Mouse (Mus musculus) embryo, embryonic 9.5 days (tissue): ENCODE measurements around the gene Mknk2.

Experiments
- DNase-seq: peaks from one replicate; pipeline ENCODE4 v3.0.0-alpha.2; 2017; ENCODE audit errors: extremely low spot score

Mknk2 gene

DNA sequence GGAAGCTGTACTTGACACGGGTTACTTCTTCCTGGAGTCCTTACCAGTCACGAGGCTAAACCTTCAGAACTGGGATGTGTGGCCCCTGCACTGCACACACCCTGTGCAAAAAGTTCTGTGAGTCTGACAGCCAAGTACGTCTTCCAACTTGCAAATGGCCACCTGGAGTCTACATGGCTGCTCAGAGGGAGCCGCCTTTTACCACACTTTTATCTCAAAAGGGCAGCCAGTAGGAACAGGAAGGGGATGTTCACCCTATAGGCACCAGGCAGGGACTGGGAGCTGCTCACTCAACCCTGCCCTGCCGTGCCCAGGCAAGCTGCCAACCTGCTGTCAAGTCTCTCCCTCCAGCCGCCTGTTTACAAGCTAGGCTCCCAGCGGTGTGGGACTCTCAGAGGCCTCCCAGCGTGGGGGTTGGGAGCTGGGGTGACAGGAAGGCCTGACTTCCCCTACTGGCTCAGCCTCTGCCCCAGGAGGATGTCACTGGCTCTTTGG, at the start of gene Mknk2:
TSS of gene Mknk2 (minus strand) at position 171 of the 495 bp plus-strand sequence.
- no peak for DNase-seq

DNA sequence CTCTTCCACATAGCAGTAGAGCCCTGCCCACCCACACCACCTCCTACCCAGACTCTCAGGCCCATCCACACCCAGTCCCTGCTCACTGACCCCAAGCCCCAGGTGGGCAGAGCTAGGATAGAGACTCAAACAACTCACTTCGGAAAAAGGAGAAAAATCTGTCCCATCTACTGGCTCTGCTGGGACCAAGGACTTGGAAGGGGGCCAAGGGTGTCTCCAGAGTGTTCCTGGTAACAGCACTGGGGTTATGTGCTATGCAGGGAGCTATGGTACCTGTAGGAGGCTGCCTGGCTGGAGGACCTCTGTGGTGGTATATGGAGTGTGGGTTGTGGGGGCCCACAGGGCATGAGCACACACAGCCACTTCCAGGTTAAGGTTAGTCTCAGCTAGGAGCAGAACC, 39.4 kb upstream of the Mknk2 start:
- DNase-seq: no peak

DNA sequence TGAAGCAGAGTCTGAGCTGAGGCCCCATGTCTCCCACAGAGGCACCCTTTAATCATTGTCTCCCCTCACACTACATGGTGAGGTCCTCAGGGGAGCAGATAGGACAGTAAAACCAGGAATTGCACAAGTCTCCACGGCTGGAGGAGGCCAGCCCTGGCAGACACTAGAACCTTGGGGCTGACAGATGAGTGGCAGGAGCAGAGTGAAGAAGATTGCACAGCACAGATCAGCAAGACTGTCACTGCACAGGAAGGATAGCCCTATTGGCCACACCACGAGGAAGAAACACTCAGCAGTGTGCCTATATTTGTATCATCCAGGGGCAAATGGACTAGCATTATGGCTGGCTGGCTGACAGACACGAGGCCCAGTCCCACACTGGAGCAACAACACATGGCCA, 32.9 kb upstream of the Mknk2 start:
- no peak for DNase-seq

DNA sequence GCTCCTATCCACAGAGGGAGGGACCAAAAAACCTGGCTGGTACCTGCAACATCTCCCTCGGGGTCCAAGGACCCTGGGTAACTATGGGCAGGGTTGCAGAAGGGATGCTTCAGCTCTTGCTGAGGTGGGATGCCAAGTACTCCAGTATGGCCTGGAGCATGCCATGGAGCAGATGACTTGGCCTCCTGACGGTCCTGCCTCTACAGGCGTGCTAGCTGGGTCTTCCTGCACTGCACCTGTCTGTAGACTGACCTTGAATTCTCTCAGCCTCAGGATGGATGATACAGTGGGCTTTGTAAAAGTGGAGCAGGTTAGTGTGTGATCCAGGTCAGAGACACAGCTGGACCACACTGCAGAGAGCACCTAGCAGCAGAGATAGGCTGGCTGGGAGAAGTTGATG, 27.6 kb upstream of the Mknk2 start:
- no peak for DNase-seq

DNA sequence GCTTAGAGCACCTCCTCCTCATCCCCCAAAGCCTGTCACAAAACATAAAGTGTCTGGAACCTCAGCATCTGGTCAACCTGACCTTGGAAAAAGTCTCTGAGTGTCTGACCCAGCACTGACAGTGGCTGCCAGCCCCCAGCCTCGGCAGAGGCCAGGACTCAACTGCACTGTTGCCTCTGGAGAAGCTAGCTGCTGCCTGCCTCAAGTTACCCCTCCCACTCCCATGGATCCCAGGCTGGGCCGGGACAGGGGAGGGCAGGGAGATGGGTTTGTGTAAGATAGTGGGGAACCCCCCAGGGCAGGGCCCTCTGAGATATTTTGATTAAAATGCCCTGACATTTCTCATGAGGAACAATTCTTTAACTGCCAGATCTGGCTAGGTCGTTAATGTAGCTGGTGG, 27.1 kb upstream of the Mknk2 start:
- no peak for DNase-seq

DNA sequence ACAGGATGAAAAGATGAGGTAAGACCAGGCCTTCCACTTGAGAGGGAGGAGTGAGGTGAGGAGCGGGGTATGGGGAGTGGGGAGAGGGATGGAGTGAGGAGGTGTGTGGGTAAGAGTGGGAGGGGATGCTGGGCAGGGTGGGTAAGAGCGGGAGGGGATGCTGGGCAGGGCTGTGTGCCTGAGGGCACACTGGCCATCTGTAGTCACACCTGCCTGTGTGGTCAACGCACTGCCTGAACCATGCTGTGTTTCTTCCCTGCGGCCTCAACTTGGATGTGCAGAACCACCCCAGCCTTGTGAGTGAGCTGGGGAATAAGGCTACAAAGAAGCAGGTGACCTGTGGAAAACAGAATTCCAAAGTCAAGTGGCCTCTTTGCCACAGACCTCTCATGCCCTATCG, 26.5 kb upstream of the Mknk2 start:
- DNase-seq: no peak

DNA sequence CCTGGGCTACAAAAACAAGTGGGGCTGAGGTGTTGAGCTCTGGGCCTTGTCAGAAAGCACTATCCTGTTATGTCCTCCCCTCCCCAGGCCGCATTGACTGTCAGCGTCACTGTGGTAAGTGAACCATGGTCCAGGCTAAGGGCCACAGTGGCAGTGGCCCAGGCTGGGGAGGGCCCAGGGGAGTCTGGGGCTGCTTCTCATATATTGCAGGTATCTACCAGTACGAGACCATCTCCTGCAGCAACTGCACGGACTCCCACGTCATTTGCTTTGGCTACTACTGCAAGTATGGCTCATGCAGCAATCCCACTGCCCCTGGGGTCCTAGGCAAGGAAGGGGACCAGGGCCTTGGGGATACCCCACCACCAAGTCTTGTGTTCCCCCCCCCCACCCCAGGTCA, 25.7 kb upstream of the Mknk2 start:
- DNase-seq: no peak

DNA sequence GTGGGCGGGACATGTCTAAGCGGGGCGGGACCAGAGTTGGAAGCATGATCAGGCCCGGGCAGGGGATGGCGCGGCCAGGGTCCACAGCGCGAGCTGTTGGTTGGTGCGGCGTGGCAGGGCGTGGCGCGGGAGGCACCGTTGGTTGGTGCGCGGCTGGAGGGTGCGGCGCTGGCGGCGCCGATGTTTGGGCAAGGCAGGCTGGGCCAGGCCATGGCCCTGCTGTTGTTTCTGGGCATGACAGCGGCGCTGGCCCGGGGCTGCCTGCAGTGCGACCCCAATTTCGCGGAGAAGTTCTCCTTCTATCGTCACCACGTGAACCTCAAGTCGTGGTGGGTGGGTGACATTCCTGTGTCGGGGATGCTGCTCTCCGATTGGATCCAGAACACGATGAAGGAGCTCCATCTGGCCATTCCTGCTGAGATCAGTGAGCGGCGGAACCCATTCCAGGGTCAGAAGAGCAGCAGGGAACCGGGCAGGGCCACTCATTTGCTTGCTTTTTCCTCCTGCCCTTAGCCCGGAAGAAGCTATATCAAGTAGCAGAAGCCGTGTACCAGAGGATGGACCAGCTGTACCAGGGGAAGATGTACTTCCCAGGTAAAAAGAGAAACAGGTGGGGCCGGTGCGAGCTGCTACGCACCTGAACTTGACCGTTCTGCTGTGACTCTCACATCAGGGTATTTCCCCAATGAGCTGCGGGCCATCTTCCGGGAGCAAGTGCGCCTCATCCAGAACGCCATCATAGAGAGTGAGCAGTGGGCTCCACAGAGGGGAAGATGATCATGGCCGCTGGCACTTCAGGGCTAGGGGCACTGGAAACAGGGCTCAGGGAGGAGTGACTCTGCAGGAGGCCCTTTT, 24.9 kb upstream of the Mknk2 start:
- peak; percentile 94 for DNase-seq

DNA sequence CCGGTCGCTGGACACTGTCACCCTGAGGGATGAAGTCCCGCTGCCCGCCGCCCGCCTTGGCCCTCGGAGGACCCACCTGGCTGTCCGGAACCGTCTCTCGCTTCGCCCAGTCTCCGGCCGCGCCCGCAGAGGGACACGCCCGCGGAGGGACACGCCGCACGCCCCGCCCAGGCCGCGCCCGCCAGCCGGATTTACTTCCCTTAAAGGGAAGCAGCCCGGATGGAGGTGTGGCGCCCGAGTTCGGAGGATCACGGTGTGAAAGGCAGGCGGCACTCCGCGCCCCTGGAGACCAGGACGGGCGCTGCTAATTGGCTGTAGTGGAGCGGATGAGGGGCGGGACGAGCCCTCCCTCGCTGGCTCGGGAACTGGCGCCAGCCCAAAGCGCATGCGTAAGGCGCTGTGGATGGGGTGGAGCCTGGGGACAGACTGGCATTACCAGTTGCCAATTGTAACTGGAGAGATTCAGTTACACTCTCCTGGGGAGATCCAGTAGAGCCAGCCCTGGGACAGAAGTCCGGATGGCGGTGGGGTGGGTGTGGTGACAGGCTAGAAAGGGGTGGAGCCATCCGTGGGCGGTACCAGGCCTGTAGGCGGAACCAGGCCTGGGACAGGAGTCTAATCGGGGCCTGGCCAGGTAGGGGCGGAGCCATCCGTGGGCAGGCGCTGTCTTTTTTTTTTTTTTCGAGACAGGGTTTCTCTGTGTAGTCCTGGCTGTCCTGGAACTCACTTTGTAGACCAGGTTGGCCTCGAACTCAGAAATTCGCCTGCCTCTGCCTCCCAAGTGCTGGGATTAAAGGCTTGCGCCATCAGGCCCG, 24.0 kb upstream of the Mknk2 start, which contains the start of the genes Mob3a and Izumo4:
TSS of gene Mob3a (minus strand) at position 257 of the 815 bp plus-strand sequence.
TSS of gene Izumo4 (plus strand) at position 464 of the 815 bp plus-strand sequence.
- peak; percentile 99 for DNase-seq

DNA sequence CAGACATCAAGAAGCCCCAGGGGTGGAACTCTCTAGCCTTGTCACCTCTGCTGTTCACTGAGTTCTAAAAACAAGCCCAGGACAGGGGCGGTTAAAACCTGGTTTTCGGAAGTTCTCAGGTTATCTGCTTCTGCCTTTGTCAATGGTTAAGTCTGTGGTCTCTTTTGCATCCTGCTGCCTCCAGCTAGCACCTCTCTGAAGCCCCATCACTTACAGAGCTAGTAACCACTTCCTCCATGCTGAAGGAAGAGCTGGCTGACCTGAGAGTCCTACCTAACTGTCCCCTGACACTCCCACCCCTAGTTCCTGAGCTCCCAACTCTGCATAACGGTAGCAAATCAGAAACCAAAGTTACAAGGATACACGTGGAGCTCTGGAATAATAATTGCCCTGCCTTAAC, 22.8 kb upstream of the Mknk2 start:
- no peak for DNase-seq

DNA sequence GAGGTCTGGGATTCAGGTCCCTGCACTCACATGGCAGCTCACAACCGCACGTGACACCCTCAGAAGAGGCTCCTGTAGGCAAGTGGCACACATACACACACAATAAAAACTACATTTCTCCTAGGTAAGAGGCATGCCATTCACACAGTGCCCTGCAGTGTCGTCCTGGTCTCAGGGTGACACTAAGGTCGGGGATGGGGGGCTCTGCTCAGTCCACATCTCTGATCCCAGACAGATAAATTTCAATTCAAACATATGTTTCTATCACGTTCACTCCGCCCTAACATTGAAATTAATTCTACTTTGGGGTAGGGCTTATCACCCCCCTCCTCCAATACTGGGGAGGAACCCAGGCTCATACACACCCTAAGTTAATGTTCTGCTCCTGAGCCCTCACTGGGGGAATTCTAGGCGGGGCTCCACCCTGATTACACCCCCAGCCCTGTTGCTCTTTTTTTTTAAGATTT, 22.2 kb upstream of the Mknk2 start:
- no peak for DNase-seq

DNA sequence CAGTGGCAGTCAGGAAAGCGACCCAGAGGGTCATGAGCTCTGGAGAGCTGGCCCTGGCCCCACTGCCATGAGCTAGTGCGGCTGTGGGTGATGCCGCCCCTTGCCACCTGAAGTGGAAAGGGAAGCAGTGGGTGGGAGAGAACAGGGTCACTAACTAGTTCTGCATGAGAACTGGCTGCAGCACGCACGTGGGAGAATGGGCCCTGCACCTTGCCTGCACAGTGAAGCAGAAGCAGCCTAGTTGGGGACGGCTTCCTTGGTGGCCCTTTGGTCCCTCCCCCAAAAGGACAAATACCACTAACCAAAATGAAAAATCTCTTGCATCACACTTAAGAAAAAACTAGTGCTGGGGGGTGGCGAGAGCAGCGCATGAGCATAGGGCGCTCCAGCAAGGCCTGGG, 20.7 kb upstream of the Mknk2 start:
- DNase-seq: no peak

DNA sequence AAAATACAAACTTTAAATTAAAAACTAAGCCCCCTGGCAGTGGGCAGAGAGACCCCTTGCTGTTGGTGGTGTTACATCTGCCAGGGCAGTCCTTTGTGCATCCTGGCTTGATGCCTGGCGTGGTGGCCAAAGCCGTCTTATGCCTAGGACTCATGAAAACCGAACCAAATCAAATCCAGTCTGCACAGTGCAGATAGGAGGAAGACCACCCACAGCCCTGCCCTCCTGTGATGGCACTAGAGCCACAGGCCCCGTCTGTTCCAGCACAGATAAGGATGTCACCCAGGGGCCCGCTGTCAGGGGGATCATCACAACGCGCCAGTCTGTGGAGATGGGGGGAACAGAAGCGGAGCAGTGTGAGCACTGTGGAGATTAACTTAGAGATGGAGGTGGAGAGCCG, 19.9 kb upstream of the Mknk2 start:
- no peak for DNase-seq

DNA sequence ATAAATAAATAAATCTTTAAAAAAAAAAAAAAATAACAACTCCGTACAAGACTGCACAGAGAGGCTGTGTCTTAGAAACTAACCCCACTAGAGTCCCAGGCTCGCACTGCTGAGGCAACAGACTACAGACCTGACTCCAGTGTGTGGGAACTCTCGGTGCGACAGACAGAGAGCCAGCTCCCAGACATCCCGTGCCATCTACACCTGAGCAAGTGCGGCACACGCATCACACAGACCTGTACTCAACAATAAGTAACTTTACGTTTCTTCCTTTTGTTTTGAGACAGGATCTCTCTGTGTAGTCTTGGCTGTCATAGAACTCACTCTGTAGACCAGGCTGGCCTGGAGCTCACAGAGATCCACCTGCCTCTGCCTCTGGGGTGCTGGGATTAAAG, 19.5 kb upstream of the Mknk2 start:
- no peak for DNase-seq

DNA sequence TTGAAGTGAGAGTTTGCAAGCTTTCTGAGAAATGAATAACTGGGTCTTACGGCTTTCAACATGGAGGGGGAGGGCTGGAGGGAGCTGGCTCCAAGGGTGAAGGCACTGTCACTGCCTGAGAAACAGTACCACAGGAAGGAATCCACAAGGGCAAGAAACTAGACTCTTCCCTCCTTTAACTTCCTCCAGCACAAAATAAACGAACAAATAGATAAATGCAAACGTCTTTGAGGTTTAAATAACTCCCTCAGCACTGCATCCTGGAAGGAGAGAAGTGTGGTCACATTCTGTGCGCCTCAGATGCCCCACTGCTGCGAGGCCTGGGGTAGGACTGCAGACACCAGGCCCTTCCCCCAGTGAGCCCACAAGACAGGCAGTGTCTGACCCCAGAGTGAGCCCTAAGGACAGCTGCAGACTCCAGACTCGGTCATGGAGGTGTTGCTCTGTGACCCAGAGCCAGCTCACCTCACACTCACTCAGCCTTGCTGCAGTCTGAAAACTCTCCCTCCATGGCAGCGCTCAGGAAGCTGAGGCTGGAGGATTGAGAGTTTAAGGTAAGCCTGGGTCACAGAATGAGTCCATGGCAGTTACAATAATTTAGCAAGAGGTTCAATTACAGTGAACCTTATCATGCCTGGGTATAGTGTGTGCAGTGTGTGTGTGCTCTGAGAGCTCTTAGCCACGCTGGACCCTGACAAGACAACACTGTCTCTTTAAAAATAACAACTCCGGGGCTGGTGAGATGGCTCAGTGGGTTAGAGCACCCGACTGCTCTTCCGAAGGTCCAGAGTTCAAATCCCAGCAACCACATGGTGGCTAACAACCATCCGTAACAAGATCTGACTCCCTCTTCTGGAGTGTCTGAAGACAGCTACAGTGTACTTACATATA, 18.8 kb upstream of the Mknk2 start:
- no peak for DNase-seq

DNA sequence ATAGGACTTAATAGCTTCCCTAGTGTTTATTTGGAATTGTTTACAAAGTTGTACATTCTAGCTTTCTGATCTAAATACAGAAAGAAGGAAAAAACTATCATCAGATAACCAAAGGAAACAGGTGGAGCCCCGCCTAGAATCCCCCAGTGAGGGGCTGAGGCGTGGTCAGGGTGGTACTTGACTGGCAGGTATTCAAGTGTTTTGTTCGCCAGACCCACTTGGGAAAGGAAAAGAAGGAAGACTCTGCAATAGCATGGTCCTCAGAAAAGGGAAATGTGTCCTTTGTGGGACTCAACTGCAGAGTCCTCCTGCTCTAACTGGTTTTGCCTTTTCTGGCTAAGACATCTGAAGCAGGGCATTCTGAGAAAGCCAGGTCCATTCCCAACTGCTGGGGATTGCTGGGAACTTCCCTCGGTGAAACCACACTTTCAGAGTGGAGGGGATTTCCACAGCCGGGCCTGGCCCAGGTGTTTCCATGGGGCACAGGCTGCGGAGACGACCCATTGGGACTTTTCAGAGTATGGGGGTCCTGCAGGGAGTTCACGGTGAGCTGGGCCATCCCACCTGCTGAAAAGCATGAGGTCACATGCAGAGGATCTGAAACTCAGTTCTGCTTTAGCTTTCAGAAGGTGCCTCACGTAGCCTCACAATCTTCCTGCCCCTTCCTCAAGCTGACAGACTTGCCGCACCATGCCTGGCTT, 18.0 kb upstream of the Mknk2 start:
- DNase-seq: no peak

DNA sequence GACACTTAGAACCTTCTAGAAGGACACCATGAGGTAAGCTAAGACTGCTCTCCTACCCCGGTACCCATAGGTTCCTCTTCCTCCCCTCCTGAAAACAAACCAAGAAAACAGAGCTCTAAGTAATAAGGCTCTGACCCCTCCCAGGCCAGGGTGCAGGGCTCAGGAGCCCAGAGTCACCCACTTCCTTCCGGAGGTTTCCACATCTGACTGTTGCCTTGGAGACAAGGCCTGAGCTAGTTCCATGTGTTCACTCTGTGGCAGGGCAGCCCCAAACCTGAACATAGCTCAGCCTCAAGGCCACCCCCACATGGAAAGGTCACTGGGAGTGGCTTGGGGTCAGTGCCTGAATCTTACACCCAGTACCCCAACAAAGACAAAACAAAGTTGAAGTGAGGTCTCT, 17.3 kb upstream of the Mknk2 start:
- DNase-seq: no peak

DNA sequence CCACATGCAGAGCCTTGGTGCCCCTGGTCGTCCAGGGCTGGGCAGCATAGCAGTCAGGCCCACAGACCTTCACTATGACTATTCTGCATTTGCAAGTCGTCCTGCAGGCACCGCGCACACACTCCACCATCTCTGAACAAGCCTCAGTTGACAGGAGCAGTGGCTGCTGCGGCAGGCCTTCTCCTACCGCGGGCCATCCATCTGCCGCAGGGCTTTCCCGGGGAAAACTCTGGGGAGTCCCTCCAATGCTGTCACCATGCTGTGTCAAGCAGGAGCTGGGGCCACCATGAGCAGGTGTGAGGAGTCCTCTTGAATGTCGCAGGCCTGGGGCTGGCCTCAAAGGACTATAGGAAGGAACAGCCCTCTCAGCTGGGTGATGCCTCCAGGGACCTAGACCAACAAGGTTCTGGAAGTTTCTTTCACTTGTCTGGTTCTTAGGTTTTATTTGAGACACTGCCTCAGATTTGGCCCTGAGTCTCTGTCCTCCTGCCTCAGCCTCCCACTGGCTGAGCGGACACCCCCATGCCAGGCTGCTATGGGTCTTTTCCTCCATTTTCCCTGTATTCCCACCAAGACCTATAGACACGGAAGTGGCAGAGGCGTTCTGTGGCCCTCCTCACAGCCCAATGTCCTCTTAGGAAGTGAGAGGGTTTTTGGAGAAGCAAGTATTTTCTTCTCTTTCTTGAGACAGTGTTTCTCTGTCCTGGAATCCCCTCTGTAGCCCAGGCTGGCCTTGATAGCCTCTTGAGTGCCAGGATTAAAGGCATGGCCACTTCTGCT, 16.4 kb upstream of the Mknk2 start:
- no peak for DNase-seq

DNA sequence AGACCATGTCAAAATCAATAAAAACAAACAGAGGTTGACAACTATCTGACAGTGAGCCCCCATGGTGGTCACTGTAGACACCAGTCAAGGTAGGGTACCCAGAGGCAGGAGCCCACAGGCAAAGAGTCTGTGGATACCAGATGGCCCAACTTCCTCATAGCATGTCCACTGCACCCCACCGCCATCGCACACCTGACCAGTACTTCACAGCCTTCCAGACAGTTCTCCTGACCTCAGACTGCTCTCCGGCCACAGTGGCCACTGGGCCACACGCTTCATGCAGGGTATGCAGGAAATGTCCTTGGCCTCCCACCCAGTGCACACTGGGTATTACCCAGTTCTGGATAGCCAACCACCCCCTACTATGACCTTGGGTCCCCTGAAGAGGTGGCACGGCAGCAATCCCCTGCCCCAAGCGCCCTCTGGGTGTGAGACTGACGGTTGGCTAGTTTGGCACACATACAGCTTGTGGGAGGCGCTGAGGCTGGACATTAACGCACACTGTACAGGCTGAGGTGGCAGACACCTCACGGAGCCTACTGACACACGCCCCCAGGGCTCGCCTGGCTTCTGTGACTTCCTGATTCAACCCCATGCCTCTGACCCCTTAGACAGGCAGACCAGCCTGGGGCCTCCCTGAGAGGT, 15.6 kb upstream of the Mknk2 start:
- no peak for DNase-seq
